Mouse (Mus musculus) neutrophil, adult 5-6 weeks (primary cell): ENCODE results near the gene Rela. TPM values are rescaled to one million over a fixed set of nuclear protein-coding genes. Genes with fewer than 3 reads are reported as not detected.

Experiments
- ATAC-seq: fragments of 151-379, 151-347 bp; 2 replicates; pipeline ENCODE4 v1.8.0; 2017; ENCODE audit warnings: mild to moderate bottlenecking, moderate TSS enrichment; ENCODE audit not compliant: insufficient number of reproducible peaks, poor library complexity, low FRiP score, severe bottlenecking; ENCODE audit errors: extremely low read depth
- total RNA-seq: library from RNA; stranded (forward); fragments of 200-1000 nt; gene quantifications from 2 replicates; pipeline ENCODE4 v1.2.3, GENCODE M21; 2017

The Rela gene
- total RNA-seq, result 143 and 145 TPM in 2 replicates

DNA sequence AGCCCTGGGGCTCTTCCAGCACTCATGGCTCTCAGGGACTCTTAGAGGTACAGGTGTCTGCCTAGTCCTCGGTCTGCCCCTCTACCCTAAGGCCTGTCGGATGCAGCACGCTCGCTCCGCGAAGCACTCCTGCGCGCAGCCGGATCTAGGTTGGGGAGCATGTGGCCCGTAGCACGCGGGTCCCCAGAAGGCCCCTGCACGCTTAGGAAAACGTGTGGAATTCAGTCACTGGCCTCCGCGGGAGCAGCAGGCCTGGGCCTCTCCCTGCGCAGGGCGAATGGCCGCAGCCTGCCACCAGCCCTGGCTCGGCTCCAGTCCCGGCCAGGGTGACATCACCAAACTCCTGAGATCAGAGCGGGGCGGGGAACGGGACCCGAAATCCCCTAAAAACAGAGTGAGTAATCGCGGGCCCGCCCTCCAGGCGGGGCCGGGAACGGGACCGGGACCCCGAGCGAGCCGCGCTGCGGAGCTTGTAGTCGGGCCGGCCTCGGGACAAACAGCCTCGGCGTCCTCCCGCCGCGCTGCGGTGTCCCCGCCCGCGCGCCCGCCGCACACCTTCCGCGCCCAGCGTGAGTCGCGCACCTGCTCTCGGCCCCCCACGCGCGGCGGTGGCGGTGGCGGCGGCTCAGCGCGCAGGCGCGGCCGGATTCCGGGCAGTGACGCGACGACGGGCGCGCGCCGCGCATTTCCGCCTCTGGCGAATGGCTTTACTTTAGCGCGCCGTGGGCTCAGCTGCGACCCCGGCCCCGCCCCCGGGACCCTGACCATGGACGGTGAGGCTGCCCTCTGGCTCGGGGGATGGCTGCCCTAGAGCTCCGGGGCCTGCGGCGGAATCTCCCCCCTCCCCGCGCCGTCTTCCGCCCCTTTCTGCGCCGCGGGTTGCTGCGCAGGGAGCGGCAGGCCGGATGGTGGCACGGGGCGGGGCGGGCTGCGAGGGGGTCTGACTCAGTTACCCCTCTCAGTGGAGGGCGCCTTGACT, at the start of gene Rela:
Gene Rela (plus strand): TSS at position 415 of the 979 bp plus-strand sequence.
- ATAC-seq, result peak; percentile 72

DNA sequence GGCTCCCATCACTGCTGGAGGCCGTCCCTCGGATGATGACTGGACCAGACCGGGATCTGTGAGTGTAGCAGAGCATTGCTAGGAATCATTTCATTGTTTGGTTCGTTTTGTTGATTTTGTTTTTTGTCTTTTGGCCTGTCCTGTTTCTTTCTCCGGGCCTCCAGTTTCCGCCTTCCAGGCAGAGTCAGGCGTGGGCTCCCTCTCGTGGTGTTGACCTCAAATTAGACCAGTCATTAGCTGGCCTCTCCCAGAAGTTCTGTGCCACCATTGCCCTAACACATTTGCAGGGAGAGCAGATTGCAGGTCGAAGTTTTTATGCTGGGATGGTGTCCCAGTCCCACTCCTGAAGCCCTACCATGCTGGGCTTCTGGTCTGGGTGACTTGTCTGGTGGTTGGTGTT, 48.1 kb upstream of the Rela start:
- no peak for ATAC-seq

DNA sequence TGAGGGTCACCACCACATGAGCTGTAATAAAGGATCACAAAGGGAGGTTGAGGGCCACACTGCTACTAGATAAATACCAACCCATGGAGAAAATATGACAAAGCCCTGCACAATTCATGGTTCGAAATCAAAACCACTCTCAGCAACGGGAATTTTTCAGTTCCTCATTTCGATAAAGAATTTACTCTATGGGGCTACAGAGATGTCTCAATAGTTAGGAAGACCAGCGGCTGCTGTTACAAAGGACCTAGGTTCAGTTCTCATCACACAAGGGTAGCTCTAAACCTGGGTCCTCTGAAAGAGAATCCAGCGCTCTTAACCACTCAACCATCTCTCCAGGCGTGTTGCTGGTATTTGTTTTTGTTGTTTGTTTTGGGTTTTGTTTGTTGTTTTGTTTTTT, 45.4 kb upstream of the Rela start:
- ATAC-seq, result no peak

DNA sequence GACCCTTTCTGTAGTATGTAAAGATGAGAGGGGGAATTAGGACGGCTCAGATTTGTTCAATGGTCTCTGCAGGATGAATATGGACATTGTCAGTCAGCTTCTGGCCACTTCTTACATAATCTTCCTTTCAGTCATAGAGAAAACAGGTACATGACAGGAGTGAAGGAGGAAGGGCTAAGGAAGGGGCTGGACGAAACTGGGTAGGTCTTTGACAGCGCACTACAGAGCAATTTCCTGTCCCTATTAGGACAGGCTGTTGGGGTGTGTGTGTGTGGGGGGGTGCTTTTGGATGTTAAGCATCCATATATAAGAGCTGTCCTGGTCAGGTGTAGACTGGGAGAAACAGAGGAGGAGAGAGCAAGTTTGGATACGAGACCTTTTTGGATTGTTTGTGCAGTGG, 38.1 kb upstream of the Rela start:
- no peak for ATAC-seq

DNA sequence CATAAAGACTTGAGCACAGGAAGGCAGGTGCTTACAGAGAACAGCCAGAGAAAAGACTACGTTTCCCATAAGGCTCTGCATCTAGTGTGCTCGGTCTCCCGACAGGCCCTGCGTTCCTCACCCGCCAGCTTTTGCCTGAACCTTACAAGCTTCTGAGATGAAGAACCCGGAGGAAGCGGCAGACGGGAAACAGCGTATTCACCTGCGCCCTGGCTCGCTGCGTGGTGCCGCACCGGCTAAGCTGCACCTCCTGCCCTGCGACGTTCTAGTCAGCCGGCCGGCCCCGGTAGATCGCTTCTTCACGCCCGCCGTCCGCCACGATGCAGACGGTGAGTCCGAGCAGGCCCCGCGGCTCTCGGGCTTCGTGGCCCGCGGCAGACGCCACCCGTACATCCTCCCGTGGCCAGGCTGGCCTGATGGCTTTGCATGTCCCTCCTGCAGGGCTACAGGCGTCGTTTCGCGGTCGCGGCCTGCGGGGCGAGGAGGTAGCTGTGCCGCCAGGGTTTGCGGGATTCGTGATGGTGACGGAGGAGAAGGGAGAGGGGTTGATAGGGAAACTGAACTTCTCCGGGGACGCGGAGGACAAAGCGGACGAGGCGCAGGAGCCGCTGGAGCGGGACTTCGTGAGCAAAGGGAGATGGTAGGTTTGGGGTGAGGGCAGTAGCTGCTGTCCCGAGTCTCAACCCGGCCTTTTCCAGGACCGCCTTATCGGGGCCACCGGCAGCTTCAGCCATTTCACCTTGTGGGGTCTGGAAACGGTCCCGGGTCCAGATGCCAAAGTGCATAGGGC, 35.3 kb upstream of the Rela start, which contains the start of gene Rnaseh2c:
Gene Rnaseh2c (plus strand): TSS at position 122 of the 790 bp plus-strand sequence.
- peak; percentile 91 for ATAC-seq

DNA sequence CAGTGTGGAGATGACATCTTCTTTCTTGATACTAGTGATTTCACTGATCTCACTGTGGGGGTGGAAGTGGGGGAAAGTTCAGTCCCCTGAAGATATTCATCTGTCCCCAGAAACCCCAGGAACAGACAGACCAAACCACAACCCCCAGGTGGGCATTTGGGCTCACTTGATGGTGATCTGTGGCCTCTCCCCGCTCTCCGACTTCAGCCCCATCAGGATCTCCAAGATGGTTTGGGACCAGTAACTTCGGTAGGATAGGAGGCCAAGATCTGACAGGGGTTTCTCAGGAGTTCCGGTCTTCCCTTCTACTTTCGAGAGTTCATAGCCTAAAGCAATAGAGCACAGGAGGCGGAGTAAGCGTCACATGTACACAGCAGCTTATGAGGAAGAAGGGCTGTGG, 33.6 kb upstream of the Rela start:
- no peak for ATAC-seq

DNA sequence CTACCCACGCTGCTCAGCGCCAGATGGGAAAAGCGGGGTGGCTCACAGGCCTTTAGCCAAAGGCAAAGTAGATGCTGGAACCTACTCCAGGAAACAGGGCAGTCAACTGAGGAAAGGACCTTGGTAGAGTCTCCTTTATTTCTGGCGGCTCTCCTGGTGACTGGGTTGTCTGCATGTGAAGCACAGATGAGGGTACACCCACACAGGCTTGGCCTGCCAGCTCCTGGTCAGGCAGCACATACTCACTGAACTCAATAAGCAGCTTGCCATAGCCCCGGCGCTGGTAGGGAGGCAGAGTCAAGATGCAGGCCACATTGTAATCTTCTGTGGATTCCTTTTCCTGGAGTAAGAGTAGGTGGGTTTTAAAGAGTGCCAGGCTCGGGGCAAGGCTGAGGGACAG, 32.2 kb upstream of the Rela start:
- no peak for ATAC-seq

DNA sequence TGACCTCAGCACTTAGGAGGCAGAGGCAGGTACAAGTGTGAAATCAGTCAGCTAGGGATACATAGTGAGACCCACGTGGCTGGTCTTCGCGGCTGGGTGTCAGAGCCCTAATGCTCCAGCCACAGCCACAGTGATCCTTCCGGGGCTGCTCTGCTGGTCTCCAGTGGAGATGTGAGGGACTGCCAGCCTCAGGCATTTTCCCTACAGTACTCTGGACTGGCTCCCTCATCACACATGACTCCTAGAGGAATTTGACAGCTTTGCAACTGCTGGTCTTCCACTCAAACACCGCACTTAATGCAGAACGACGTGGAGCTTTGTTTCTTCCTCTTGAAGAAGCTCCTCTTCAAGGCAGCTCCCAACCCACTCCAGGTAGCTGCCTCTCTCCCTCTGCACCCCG, 31.1 kb upstream of the Rela start:
- no peak for ATAC-seq

DNA sequence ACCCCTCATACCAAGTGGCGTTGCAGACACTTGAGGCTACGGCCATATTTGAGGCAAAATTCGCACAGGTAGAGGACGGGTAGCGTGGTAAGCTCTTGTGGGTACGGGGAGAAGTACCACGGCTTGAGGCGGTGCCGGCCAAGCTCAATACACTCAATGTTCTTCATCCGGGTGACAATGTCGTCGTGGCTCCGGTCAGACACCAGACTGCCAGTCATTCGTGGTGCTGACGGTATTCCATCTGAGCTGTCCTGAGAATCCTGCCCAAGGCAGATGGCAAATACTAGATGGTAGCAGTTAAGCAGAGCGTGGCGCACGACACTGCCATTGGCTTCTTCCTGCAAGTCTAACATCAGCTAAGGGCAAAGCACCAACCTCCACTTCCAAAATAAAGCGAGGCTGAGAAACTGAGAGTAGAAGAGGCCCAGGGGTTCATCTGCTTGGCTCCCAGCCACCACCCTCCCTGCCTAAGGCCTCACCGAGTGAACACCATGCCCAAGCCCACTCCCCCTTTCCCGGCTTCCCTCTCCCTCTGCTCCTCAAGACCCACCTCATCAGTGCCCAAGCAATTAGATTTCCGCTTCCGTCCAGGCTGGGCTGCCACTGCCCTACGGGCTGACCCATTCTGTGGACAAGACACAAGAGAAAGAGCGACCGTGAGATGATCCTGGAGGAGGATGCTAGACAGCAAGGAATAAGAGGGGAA, 29.4 kb upstream of the Rela start:
- no peak for ATAC-seq

DNA sequence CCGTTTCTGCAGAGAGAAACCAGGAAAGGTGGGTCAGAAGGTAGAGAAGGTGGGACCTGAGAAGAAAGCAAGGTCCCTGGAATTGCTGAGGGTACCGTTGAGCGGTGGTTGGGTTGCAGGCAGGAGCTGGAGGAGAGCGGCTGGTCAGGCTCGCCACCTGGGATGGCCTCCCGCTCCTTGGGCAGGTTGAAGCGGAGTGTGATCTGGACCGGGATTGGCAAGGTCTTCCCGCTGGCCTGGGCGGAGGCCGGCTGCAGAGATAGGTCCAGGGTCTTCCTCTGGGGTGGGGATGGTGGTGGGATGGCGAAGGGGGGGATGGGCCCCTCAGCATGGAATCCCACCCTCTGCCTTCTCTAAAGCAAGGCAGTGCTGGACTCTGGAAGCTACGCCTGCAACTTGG, 28.6 kb upstream of the Rela start:
- ATAC-seq, result no peak

DNA sequence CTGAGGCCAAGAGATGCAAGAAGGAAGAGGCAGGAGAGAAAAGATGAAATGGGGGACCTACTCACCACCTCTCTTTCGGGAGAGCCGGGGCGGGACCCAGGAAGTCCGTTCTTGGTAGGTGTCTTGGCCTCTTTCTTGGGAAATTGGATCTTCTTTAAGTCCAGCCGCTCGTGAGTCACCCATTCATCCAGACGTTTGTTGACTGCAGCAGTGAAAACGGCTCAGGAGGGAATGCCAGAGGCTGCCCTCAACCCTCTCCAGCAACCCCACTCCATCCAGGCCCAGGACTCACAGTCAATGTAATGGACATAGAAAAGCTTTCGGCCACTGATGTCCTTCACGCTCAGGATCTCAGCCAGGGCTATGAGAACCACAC, 28.1 kb upstream of the Rela start:
- ATAC-seq, result no peak

DNA sequence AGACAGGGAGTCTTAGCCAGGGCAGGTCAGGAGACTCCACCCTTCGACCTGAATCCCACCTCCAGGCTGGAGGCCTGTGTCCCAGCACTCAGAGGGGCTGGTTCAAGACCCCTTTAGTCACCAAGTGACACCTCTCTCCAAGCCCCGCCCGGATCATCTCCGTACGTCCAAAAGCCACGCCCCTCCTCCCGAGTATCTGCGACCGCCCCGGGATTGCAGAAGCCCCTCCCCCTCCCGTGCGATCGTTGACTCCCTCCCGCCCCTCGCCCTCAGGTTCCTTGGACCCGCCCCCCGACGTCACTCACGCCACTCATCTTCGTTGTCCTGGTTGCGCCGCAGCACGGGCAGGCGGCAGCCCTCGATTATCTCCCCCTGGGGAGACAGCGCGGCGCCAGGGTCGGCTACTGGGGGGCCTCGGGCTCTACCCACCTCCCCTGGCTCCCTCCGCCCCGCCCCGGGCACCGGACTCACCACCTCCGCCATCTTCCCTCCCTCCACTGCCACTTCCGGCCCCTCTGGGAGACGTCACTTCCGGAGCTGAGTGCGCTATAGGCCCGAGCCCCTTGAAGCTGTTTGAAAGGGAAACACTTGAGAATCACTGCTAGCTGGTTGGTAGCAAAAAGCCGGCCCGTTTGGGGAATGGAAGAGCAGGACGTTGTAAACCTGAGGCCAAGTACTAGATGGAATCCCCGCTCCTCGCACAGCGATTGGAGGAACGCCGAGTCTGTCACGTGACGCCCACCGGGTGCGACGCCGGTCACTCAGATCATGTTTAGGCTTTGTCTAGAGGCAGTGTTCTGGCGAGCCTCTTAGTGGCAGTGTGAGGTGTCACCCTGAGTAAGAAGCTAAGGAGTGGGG, 27.5 kb upstream of the Rela start, which contains the start of gene Kat5:
Gene Kat5 (minus strand): TSS at position 691 of the 858 bp plus-strand sequence.
- peak; percentile 85 for ATAC-seq

DNA sequence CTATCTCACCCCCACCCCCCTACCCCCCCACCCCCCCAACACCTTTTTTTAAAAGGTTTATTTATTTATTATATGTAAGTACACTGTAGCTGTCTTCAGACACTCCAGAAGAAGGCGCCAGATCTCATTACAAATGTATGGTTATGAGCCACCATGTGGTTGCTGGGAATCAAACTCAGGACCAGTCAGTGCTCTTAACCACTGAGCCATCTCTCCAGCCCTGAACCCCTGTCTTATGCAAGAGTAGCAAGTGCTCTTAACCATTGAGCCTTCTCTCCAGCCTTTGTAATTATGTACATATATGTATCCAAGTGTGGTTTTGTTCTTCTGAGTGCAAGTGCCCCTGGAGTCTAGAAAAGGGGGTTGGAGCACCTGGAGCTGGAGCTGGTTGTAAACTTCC, 25.3 kb upstream of the Rela start:
- ATAC-seq, result no peak

DNA sequence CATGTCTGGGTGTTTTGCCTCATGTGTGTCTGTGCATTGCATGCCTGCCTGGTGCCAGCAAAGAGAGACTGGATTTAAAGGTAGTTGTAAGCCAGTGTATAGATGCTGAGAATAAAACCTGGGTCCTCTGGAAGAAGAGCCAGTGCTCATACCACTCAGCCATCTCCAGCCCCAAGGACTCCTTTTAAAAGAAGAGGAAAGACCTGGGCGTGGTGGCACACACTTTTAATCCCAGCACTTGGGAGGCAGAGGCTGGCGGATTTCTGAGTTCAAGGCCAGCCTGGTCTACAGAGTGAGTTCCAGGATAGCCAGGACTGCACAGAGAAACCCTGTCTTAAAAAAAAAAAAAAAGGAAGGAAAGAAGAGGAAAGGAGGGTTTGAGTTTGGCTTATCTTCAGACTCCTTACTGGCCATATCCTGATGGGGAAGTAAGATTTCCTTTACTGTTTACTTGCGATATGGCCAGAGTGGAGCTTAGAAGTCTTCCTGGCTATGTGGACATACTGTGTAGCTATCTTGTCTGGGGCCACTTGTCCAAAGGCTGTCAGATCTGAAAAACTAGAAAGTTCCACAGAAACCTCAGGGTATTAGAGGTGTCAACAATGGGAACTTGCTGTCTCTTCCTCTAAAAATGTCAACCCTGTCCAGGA, 24.4 kb upstream of the Rela start:
- ATAC-seq, result no peak

DNA sequence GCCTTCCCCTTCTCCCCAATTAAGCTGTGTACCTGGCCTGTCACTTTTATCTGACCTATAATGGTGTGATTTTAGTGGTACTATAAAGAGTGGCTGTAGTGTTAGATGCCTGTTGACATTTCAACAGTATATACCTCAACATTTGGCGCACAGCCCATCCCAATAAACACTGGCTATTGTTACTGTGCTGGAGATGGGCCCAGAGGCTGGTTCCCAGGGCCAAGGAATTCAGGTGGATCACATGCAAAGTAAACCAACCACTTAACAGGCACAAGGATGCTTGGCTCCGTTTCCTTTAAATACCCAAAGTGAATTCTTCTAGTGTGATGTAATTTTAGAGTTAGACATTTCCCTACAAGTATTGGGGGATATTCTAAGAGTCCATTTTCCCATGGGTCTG, 22.3 kb upstream of the Rela start:
- no peak for ATAC-seq

DNA sequence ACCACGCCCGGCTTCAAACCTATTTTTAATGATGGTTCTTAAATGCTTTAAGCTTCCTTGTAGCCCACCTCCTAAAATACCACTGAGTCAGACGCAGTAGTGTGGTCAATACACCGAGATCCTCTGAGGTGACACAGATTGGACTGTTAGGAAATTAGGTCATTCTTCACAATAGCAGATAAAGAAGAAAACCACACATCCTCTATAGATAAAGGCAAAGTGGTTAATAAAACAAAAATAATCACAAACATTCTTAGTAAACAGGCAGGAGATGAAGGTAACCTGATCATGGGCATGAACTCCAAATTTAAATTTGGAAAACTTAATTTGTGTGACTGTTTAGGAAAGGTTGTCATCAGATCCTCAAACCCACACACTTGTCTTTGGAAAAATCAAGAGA, 17.3 kb upstream of the Rela start:
- no peak for ATAC-seq

DNA sequence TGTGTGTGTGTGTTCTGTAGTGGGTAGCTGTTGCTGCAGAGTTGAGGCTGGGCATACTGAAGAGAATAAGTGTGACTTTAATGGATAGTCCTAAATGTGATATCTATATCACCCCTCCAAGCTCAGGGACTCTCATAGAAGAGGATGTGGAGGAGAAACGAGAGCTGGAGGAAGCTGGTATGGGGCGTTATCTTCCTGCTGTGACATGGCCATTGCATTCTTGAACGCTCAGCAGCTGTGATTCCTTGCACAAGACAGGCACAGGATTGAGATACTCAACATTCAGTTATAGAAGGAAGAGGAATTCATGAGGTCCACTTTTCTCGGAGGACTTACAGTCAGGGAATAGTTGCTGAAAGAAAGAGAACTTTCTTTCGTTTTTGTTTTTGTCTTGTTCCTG, 15.4 kb upstream of the Rela start:
- ATAC-seq, result no peak

DNA sequence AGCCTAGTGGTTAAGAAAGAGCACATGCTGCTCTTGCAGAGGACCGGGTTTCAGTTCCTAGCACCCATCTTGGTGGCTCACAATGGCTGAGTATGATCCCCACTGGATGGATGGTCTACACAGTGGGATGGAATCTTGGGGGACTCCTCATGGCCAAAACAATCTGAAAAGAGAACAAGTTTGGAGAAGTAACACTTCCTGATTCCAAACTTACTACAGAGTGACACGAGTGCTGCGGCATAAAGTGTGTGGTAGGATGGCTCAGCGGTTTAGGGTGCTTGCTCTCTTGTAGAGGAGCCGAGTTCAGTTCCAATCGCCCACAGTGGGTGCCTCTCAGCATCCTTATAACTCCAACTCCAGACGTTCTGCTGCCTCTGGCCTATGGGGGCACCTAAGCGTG, 12.0 kb upstream of the Rela start:
- no peak for ATAC-seq
